Mouse (Mus musculus) stomach, postnatal 0 days (tissue): ENCODE results near the gene Bahcc1. TPM values are rescaled to one million over a fixed set of nuclear protein-coding genes. Genes with fewer than 3 reads are reported as not detected.

Experiments used
- ATAC-seq: fragments of 200-750 bp; cut with Nextera tagmentation; 2 replicates; pipeline ENCODE4 v1.8.0; 2017; ENCODE audit not compliant: low FRiP score, low TSS enrichment
- DNase-seq: peaks from one replicate; pipeline ENCODE4 v3.0.0-alpha.2; 2016; ENCODE audit warnings: low spot score
- H3K27ac ChIP-seq: fragments of 300-500 bp; sonication (generic); replicated peaks from 2 replicates; pipeline ENCODE4 v1.5.1; 2014; ENCODE audit warnings: mild to moderate bottlenecking, control low read depth
- H3K27me3 ChIP-seq: fragments of 300-500 bp; sonication (generic); 2 replicates; pipeline ENCODE4 v1.6.1; 2014; ENCODE audit warnings: low read length; ENCODE audit not compliant: control insufficient read depth, insufficient read depth
- H3K36me3 ChIP-seq: fragments of 300-500 bp; sonication (generic); 2 replicates; pipeline ENCODE4 v1.6.1; 2014; ENCODE audit warnings: low read length, mixed read lengths; ENCODE audit not compliant: control insufficient read depth, insufficient read depth
- H3K4me1 ChIP-seq: fragments of 300-500 bp; sonication (generic); replicated peaks from 2 replicates; pipeline ENCODE4 v1.6.1; 2014; ENCODE audit warnings: antibody characterized with exemption; ENCODE audit not compliant: control insufficient read depth, insufficient read depth
- H3K4me2 ChIP-seq: fragments of 300-500 bp; sonication (generic); replicated peaks from 2 replicates; pipeline ENCODE4 v1.6.1; 2014; ENCODE audit warnings: low read depth, mild to moderate bottlenecking, control low read depth, moderate library complexity
- H3K4me3 ChIP-seq: fragments of 300-500 bp; sonication (generic); 2 replicates; pipeline ENCODE4 v1.5.1; 2014; ENCODE audit warnings: low read depth, low read length, control low read depth
- H3K9ac ChIP-seq: fragments of 300-500 bp; sonication (generic); 2 replicates; pipeline ENCODE4 v1.6.1; 2014; ENCODE audit warnings: mild to moderate bottlenecking, low read length, control low read depth, mixed read lengths
- H3K9me3 ChIP-seq: fragments of 300-500 bp; sonication (generic); 2 replicates; pipeline ENCODE4 v1.6.1; 2016; ENCODE audit warnings: low read length; ENCODE audit not compliant: control insufficient read depth
- CTCF ChIP-seq: IDR thresholded peaks from 2 replicates; pipeline ENCODE4 v1.5.1; 2016; ENCODE audit warnings: antibody characterized with exemption, low read depth, mild to moderate bottlenecking, moderate library complexity
- EP300 ChIP-seq: optimal IDR thresholded peaks from 2 replicates; pipeline ENCODE3; 2016; ENCODE audit warnings: antibody characterized with exemption
- WGBS: fragments of 180-500 bp; shearing (Covaris S2); extraction: QIAGEN DNeasy Blood & Tissue Kit; methylation state at CpG from one replicate; pipeline ENCODE4 v1.1.7; 2014; 5-methylcytosine and 5-hydroxymethylcytosine counted together
- polyA plus RNA-seq: library from polyadenylated mRNA; unstranded; fragments of >200 nt; fragmentation: Nextera tagmentation; extraction: Ambion mirVana; gene quantifications from 2 replicates; pipeline ENCODE4 v1.2.1, GENCODE M21; 2015

Bahcc1 gene
- polyA plus RNA-seq, 1 experiment from 2014 or later = 2.7 TPM

GRCm38 (mm10) chr11:120230841-120231370 is 1.8 kb upstream of the Bahcc1 start:
- ATAC-seq (peak; percentile 4; the same call in 1 of the 2 replicates), DNase-seq (peak; percentile 66)
- no peaks in the 10 kb centered on the region for H3K27me3 ChIP-seq
- H3K9ac ChIP-seq = peak overlapping the region; percentile 98
- H3K4me1 ChIP-seq = peaks cover 26% of the 10 kb centered on the region
- H3K27ac ChIP-seq = peak overlapping the region; percentile 96
- TF ChIP-seq EP300 (no peak), CTCF (peak; percentile 8; the same call in 1 of the 2 replicates)
- no peaks in the 10 kb centered on the region for H3K9me3 ChIP-seq
- peak overlapping the region; percentile 97 for H3K4me3 ChIP-seq
- WGBS = under 1% methylated on average over 57 of the region's 58 CpGs
- no peaks in the 10 kb centered on the region for H3K36me3 ChIP-seq
- peak overlapping the region; percentile 91 for H3K4me2 ChIP-seq

GRCm38 (mm10) chr11:120231379-120231778 is 1.4 kb upstream of the Bahcc1 start:
- ATAC-seq = peak; percentile 74

DNA sequence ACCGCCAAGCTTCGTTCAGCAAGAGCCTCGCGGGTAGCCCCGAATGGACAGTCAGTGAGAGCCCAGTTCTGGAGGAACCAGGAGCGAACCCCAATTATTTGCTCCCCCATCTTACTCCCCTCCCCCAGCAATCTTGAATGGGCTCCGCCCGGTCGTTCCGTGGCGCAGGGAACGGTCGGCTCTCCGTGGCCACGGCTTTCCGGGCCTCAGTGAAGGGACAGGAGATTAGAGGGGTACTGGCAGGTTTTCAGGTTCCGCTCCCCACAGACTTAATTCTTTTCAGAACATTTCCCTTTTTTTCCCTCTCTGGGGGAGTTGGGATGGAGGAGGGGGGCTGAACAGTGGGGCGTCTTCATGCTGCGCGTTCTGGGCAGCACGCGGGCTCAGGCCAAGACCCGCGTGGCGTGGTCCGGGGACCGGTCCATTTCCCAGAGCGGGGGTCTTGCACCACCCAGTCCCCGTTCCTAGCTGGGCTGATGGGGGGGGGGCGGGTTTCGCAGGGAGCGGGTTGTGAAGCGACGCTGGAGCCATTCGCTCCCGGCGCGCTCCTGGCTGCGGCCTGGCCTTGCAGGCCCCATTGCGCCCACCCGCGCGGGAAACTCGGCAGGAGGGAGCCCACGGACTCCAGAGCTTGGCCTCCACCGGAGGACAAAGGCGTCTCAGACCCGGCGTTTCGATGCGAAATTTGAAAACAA is 841 bp downstream of the Bahcc1 start:
- TF ChIP-seq CTCF = no peak
- H3K27me3 ChIP-seq = no peaks in the 10 kb centered on the region
- no peaks in the 10 kb centered on the region for H3K36me3 ChIP-seq
- no peaks in the 10 kb centered on the region for H3K9me3 ChIP-seq
- WGBS = under 1% methylated on average over 51 of the region's 51 CpGs
- H3K4me3 ChIP-seq = peak overlapping the region; percentile 64
- H3K4me2 ChIP-seq = peak overlapping the region; percentile 100
- ATAC-seq (no peak), DNase-seq (peak; percentile 69)
- H3K9ac ChIP-seq = peak overlapping the region; percentile 90
- peaks cover 13% of the 10 kb centered on the region for H3K4me1 ChIP-seq
- H3K27ac ChIP-seq = peak overlapping the region; percentile 92

More at GRCm38 (mm10) chr11:120231379-120231778, 1.4 kb upstream of the Bahcc1 start:
- Histone ChIP-seq H3K36me3 (no peaks in the 10 kb centered on the region), H3K9ac (peak overlapping the region; percentile 98), H3K27ac (peak overlapping the region; percentile 96), H3K27me3 (no peaks in the 10 kb centered on the region), H3K9me3 (no peaks in the 10 kb centered on the region), H3K4me3 (peak overlapping the region; percentile 97), H3K4me2 (peak overlapping the region; percentile 91), H3K4me1 (peaks cover 26% of the 10 kb centered on the region)
- DNase-seq = peak; percentile 99
- WGBS = under 1% methylated on average over 27 of the region's 27 CpGs
- no peak for TF ChIP-seq CTCF
- peak; percentile 93 for TF ChIP-seq EP300

GRCm38 (mm10) chr11:120234136-120234775 is 1.5 kb downstream of the Bahcc1 start:
- Histone ChIP-seq H3K4me1 (peaks cover 14% of the 10 kb centered on the region), H3K9me3 (no peaks in the 10 kb centered on the region), H3K27me3 (no peaks in the 10 kb centered on the region), H3K27ac (peak overlapping the region; percentile 92), H3K4me2 (peak overlapping the region; percentile 100), H3K36me3 (no peaks in the 10 kb centered on the region), H3K4me3 (peak overlapping the region; percentile 64), H3K9ac (peak overlapping the region; percentile 90)
- ATAC-seq (no peak), DNase-seq (peak; percentile 67)
- no peak for TF ChIP-seq EP300
- WGBS = under 1% methylated on average over 52 of the region's 52 CpGs

DNA sequence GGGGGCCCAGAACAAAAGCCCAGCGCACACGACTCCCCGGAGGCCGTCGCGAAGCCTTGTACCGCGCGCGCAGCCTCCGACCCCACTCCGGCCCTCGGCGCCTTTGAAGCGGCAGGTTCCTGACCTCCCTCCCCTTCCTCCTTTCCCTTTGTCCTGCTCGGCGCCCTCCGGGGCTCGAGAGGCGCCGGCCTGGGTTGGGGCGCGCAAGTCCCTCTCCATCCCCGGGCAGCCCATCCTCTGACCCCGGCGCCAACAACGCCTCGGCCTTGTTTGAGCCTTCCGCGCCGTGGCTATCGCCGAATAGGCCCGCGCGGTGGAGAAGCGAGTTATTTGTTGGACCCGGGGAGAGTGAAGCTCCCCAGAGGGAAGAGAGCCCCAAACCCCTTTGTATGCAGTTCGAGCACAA is 2.0 kb downstream of the Bahcc1 start:
- Histone ChIP-seq H3K4me2 (peak overlapping the region; percentile 100), H3K27ac (peak overlapping the region; percentile 92), H3K4me1 (peaks cover 16% of the 10 kb centered on the region; the same call in 1 of the 2 replicates), H3K27me3 (no peaks in the 10 kb centered on the region), H3K9ac (peak overlapping the region; percentile 90), H3K4me3 (peak overlapping the region; percentile 64), H3K36me3 (no peaks in the 10 kb centered on the region), H3K9me3 (no peaks in the 10 kb centered on the region)
- peak; percentile 69 for DNase-seq
- under 1% methylated on average over 38 of the region's 39 CpGs for WGBS
- no peak for TF ChIP-seq CTCF
- no peak for TF ChIP-seq EP300
- ATAC-seq = no peak
